Mouse (Mus musculus): Measurements from ENCODE around the gene Spock1. TPM values are rescaled to one million over a fixed set of nuclear protein-coding genes. Genes with fewer than 3 reads are reported as not detected.

Gene Spock1
- polyA plus RNA-seq, 1 experiment from 2014 or later = 0.77 TPM

GRCm38 (mm10) chr13:57782107-57782561, 126.0 kb downstream of the Spock1 start:
- whole genome bisulfite sequencing = 78% methylated on average over 6 of the region's 6 CpGs
- Histone ChIP-seq H3K36me3 (ENCODE audit: control insufficient read depth, insufficient read depth) (no peaks in the 10 kb centered on the region), H3K27me3 (ENCODE audit: control insufficient read depth, insufficient read depth, low read length) (no peaks in the 10 kb centered on the region), H3K4me1 (ENCODE audit: control insufficient read depth, insufficient read depth, low read length) (no peaks in the 10 kb centered on the region), H3K4me2 (ENCODE audit: low read depth, low read length) (no peak overlapping the region), H3K4me3 (ENCODE audit: low read length) (no peak overlapping the region), H3K9me3 (replicated peaks; ENCODE audit: control insufficient read depth, low read length) (peaks cover 4% of the 10 kb centered on the region; the same call in 1 of the 2 replicates), H3K9ac (ENCODE audit: low read length) (no peak overlapping the region), H3K27ac (ENCODE audit: low read length) (no peak overlapping the region)
- ATAC-seq (replicated peaks; ENCODE audit: extremely low read depth, insufficient read depth, low FRiP score) = no peak

DNA sequence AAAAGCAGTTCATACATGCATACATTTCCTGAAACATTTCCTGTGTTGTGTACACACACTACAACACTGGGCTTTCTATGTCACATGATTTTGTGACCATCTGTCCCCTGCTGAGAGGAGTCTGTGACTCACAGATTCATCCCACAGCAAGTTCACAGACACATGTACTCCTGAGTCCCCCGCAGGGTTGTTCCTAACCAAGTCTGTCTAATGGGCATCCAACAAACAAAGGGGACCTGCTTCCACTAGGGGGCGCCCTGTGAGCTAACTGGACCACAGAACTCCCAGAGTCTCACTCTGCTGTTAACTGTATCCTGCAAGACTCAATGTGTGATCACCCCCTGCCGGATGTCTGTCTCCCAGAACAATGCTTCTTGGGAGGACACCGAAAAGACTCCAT, 129.0 kb downstream of the Spock1 start:
- 72% methylated on average over 4 of the region's 4 CpGs for WGBS
- Histone ChIP-seq H3K36me3 (ENCODE audit: control insufficient read depth, insufficient read depth) (no peaks in the 10 kb centered on the region), H3K27ac (ENCODE audit: low read length) (no peak overlapping the region), H3K4me2 (ENCODE audit: low read depth, low read length) (no peak overlapping the region), H3K9me3 (replicated peaks; ENCODE audit: control insufficient read depth, low read length) (peaks cover 4% of the 10 kb centered on the region; the same call in 1 of the 2 replicates), H3K4me1 (ENCODE audit: control insufficient read depth, insufficient read depth, low read length) (no peaks in the 10 kb centered on the region), H3K9ac (ENCODE audit: low read length) (no peak overlapping the region), H3K27me3 (ENCODE audit: control insufficient read depth, insufficient read depth, low read length) (no peaks in the 10 kb centered on the region), H3K4me3 (ENCODE audit: low read length) (no peak overlapping the region)
- no peak for ATAC-seq (replicated peaks; ENCODE audit: extremely low read depth, insufficient read depth, low FRiP score)

DNA sequence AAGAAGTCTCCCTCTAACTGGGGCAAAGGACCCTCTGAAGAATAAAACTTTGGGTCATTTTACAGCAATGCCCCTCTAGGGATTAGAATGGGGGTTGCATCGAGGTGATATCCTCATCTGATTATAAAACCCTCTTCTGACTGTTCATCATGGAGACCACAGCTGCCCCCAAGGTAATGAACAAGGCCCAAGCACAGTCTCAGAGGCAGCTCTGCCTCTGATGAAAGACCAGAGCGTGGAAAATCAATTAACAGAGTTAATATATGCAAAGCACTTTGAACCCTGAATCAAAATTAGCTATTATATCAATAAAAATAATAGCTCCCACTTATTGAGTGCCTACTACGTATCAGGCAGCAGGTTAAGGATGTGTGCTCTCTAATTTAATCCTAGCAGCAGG, 129.6 kb downstream of the Spock1 start:
- peaks cover 4% of the 10 kb centered on the region; the same call in 1 of the 2 replicates for H3K9me3 ChIP-seq (replicated peaks; ENCODE audit: control insufficient read depth, low read length)
- H3K4me3 ChIP-seq (ENCODE audit: low read length) = no peak overlapping the region
- no peak for ATAC-seq (replicated peaks; ENCODE audit: extremely low read depth, insufficient read depth, low FRiP score)
- 75% methylated on average over 3 of the region's 3 CpGs for WGBS
- no peaks in the 10 kb centered on the region for H3K4me1 ChIP-seq (ENCODE audit: control insufficient read depth, insufficient read depth, low read length)
- H3K4me2 ChIP-seq (ENCODE audit: low read depth, low read length) = no peak overlapping the region
- H3K9ac ChIP-seq (ENCODE audit: low read length) = no peak overlapping the region
- H3K27me3 ChIP-seq (ENCODE audit: control insufficient read depth, insufficient read depth, low read length) = no peaks in the 10 kb centered on the region
- no peaks in the 10 kb centered on the region for H3K36me3 ChIP-seq (ENCODE audit: control insufficient read depth, insufficient read depth)
- no peak overlapping the region for H3K27ac ChIP-seq (ENCODE audit: low read length)

- H3K27ac ChIP-seq (ENCODE audit: low read length) = no peak overlapping the region
- H3K9ac ChIP-seq (ENCODE audit: low read length) = no peak overlapping the region
- no peak for ATAC-seq (replicated peaks; ENCODE audit: extremely low read depth, insufficient read depth, low FRiP score)
- no peaks in the 10 kb centered on the region for H3K4me1 ChIP-seq (ENCODE audit: control insufficient read depth, insufficient read depth, low read length)
- no peak overlapping the region for H3K4me3 ChIP-seq (ENCODE audit: low read length)
- H3K9me3 ChIP-seq (replicated peaks; ENCODE audit: control insufficient read depth, low read length) = 0 out of 2 replicates have a peak, but pooled peaks cover 3% of the 10 kb centered on the region
- H3K27me3 ChIP-seq (ENCODE audit: control insufficient read depth, insufficient read depth, low read length) = no peaks in the 10 kb centered on the region
- no peak overlapping the region for H3K4me2 ChIP-seq (ENCODE audit: low read depth, low read length)
- 75% methylated on average over 6 of the region's 6 CpGs for WGBS
- H3K36me3 ChIP-seq (ENCODE audit: control insufficient read depth, insufficient read depth) = no peaks in the 10 kb centered on the region
Measured at GRCm38 (mm10) chr13:57771998-57772397, 136.1 kb downstream of the Spock1 start.

DNA sequence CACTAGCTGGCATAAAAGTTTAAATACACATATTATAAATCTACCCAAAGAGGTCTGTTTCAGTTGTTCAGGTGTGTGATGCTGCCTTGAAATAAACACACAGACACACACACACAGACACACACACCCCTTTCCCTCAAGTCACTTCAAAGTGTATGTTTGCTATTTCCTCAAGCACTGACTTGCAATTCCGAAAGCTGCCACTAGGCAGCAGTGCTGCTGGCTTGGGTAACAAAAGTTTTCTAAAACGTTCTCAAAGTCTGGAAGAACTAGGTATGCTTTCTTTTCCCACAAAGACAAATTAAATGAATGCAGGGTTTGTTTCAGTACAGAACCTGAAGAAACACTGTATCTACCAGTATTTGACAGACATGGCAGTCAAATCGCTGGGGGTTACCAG, 141.4 kb downstream of the Spock1 start:
- no peak overlapping the region for H3K4me2 ChIP-seq (ENCODE audit: low read depth, low read length)
- no peak overlapping the region for H3K27ac ChIP-seq (ENCODE audit: low read length)
- ATAC-seq (replicated peaks; ENCODE audit: extremely low read depth, insufficient read depth, low FRiP score) = no peak
- H3K9me3 ChIP-seq (replicated peaks; ENCODE audit: control insufficient read depth, low read length) = 0 out of 2 replicates have a peak, but pooled peaks cover 3% of the 10 kb centered on the region
- H3K4me1 ChIP-seq (ENCODE audit: control insufficient read depth, insufficient read depth, low read length) = no peaks in the 10 kb centered on the region
- 63% methylated on average over 3 of the region's 3 CpGs for WGBS
- no peak overlapping the region for H3K4me3 ChIP-seq (ENCODE audit: low read length)
- H3K27me3 ChIP-seq (ENCODE audit: control insufficient read depth, insufficient read depth, low read length) = no peaks in the 10 kb centered on the region
- no peak overlapping the region for H3K9ac ChIP-seq (ENCODE audit: low read length)
- H3K36me3 ChIP-seq (ENCODE audit: control insufficient read depth, insufficient read depth) = no peaks in the 10 kb centered on the region

- H3K4me3 ChIP-seq (ENCODE audit: low read length) = no peak overlapping the region
- H3K27me3 ChIP-seq (ENCODE audit: control insufficient read depth, insufficient read depth, low read length) = no peaks in the 10 kb centered on the region
- no peak overlapping the region for H3K9ac ChIP-seq (ENCODE audit: low read length)
- 93% methylated on average over 5 of the region's 5 CpGs for WGBS
- H3K4me2 ChIP-seq (ENCODE audit: low read depth, low read length) = no peak overlapping the region
- H3K36me3 ChIP-seq (ENCODE audit: control insufficient read depth, insufficient read depth) = no peaks in the 10 kb centered on the region
- H3K9me3 ChIP-seq (replicated peaks; ENCODE audit: control insufficient read depth, low read length) = no peaks in the 10 kb centered on the region
- ATAC-seq (replicated peaks; ENCODE audit: extremely low read depth, insufficient read depth, low FRiP score) = no peak
- no peaks in the 10 kb centered on the region for H3K4me1 ChIP-seq (ENCODE audit: control insufficient read depth, insufficient read depth, low read length)
- no peak overlapping the region for H3K27ac ChIP-seq (ENCODE audit: low read length)
Measured at GRCm38 (mm10) chr13:57761122-57761521, 147.0 kb downstream of the Spock1 start.

- no peak overlapping the region for H3K9ac ChIP-seq (ENCODE audit: low read length)
- H3K36me3 ChIP-seq (ENCODE audit: control insufficient read depth, insufficient read depth) = no peaks in the 10 kb centered on the region
- no peak overlapping the region for H3K27ac ChIP-seq (ENCODE audit: low read length)
- H3K4me2 ChIP-seq (ENCODE audit: low read depth, low read length) = no peak overlapping the region
- no peak overlapping the region for H3K4me3 ChIP-seq (ENCODE audit: low read length)
- WGBS = 84% methylated on average over 3 of the region's 3 CpGs
- no peaks in the 10 kb centered on the region for H3K27me3 ChIP-seq (ENCODE audit: control insufficient read depth, insufficient read depth, low read length)
- H3K4me1 ChIP-seq (ENCODE audit: control insufficient read depth, insufficient read depth, low read length) = no peaks in the 10 kb centered on the region
- 0 out of 2 replicates have a peak, but pooled peaks cover under 1% of the 10 kb centered on the region for H3K9me3 ChIP-seq (replicated peaks; ENCODE audit: control insufficient read depth, low read length)
- ATAC-seq (replicated peaks; ENCODE audit: extremely low read depth, insufficient read depth, low FRiP score) = no peak
Measured at GRCm38 (mm10) chr13:57760618-57761017, 147.5 kb downstream of the Spock1 start.

DNA sequence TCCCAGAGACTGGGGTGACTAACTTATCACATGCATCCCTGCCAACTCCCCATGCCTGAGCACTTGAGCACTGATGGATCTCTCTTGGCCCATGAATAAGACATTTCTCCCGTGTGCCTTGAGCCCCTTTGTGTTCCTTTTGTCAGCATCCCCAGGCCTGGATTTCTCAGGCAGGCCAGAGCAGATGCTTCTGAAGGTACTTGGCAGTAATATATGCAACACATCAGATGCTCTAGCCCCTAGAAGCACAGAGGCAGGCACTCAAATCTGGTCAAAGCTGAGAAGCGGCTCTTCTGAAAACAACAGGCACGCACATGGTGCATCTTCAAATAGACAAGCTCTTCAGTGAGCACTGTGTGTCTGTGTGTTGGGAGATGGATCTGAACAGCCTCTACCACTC, 151.8 kb downstream of the Spock1 start:
- Histone ChIP-seq H3K9ac (ENCODE audit: low read length) (no peak overlapping the region), H3K27ac (ENCODE audit: low read length) (no peak overlapping the region), H3K27me3 (ENCODE audit: control insufficient read depth, insufficient read depth, low read length) (no peaks in the 10 kb centered on the region), H3K9me3 (replicated peaks; ENCODE audit: control insufficient read depth, low read length) (peaks cover 10% of the 10 kb centered on the region; the same call in 1 of the 2 replicates), H3K36me3 (ENCODE audit: control insufficient read depth, insufficient read depth) (no peaks in the 10 kb centered on the region), H3K4me2 (ENCODE audit: low read depth, low read length) (no peak overlapping the region), H3K4me1 (ENCODE audit: control insufficient read depth, insufficient read depth, low read length) (no peaks in the 10 kb centered on the region), H3K4me3 (ENCODE audit: low read length) (no peak overlapping the region)
- ATAC-seq (replicated peaks; ENCODE audit: extremely low read depth, insufficient read depth, low FRiP score) = no peak
- 72% methylated on average over 3 of the region's 3 CpGs for WGBS

GRCm38 (mm10) chr13:57750831-57751230, 157.3 kb downstream of the Spock1 start:
- Histone ChIP-seq H3K27me3 (ENCODE audit: control insufficient read depth, insufficient read depth, low read length) (no peaks in the 10 kb centered on the region), H3K27ac (ENCODE audit: low read length) (no peak overlapping the region), H3K4me2 (ENCODE audit: low read depth, low read length) (no peak overlapping the region), H3K4me1 (ENCODE audit: control insufficient read depth, insufficient read depth, low read length) (no peaks in the 10 kb centered on the region), H3K4me3 (ENCODE audit: low read length) (no peak overlapping the region), H3K36me3 (ENCODE audit: control insufficient read depth, insufficient read depth) (no peaks in the 10 kb centered on the region), H3K9me3 (replicated peaks; ENCODE audit: control insufficient read depth, low read length) (peaks cover 14% of the 10 kb centered on the region; the same call in 1 of the 2 replicates), H3K9ac (ENCODE audit: low read length) (no peak overlapping the region)
- WGBS = 48% methylated on average over 7 of the region's 7 CpGs
- ATAC-seq (replicated peaks; ENCODE audit: extremely low read depth, insufficient read depth, low FRiP score) = no peak
